Mouse (Mus musculus): ENCODE results near the gene Ear1. TPM values are rescaled to one million over a fixed set of nuclear protein-coding genes. Genes with fewer than 3 reads are reported as not detected.
"Not testable (repeated sequence)": the region's sequence is repeated elsewhere in the genome, so short reads cannot be mapped to it uniquely, and the experiment has no call there.

The Ear1 gene
- polyA plus RNA-seq, 1 experiment: not detected

- not testable (repeated sequence) for H3K4me3 ChIP-seq (replicated peaks; ENCODE audit: insufficient read depth, low read depth, low read length); DNase-seq; H3K4me1 ChIP-seq (ENCODE audit: control insufficient read depth, insufficient read depth, low read length); H3K27me3 ChIP-seq (ENCODE audit: control insufficient read depth, insufficient read depth, low read length); H3K27ac ChIP-seq (ENCODE audit: insufficient read depth, low read length)
- WGBS: 71% methylated on average over 4 of the region's 4 CpGs
Measured at GRCm38 (mm10) chr14:43843949-43844573, 31.3 kb downstream of the Ear1 start.

GRCm38 (mm10) chr14:43840976-43841375 is 34.3 kb downstream of the Ear1 start:
- H3K4me3 ChIP-seq (replicated peaks; ENCODE audit: insufficient read depth, low read depth, low read length); H3K27me3 ChIP-seq (ENCODE audit: control insufficient read depth, insufficient read depth, low read length); H3K27ac ChIP-seq (ENCODE audit: insufficient read depth, low read length); H3K4me1 ChIP-seq (ENCODE audit: control insufficient read depth, insufficient read depth, low read length); DNase-seq: not testable (repeated sequence)
- no CpG with 5 or more reads among the region's 1 CpGs for WGBS

GRCm38 (mm10) chr14:43835366-43835765 is 40.0 kb downstream of the Ear1 start:
- H3K27me3 ChIP-seq (ENCODE audit: control insufficient read depth, insufficient read depth, low read length); H3K4me3 ChIP-seq (replicated peaks; ENCODE audit: insufficient read depth, low read depth, low read length); DNase-seq; H3K4me1 ChIP-seq (ENCODE audit: control insufficient read depth, insufficient read depth, low read length); H3K27ac ChIP-seq (ENCODE audit: insufficient read depth, low read length): not testable (repeated sequence)
- WGBS: 95% methylated on average over 2 of the region's 2 CpGs

GRCm38 (mm10) chr14:43830385-43830784 is 44.9 kb downstream of the Ear1 start:
- H3K27me3 ChIP-seq (ENCODE audit: control insufficient read depth, insufficient read depth, low read length); H3K4me3 ChIP-seq (replicated peaks; ENCODE audit: insufficient read depth, low read depth, low read length); H3K27ac ChIP-seq (ENCODE audit: insufficient read depth, low read length); DNase-seq; H3K4me1 ChIP-seq (ENCODE audit: control insufficient read depth, insufficient read depth, low read length): not testable (repeated sequence)
- 27% methylated on average over 1 of the region's 1 CpGs for WGBS

GRCm38 (mm10) chr14:43824176-43824575 is 51.1 kb downstream of the Ear1 start:
- not testable (repeated sequence) for H3K4me3 ChIP-seq (replicated peaks; ENCODE audit: insufficient read depth, low read depth, low read length); H3K4me1 ChIP-seq (ENCODE audit: control insufficient read depth, insufficient read depth, low read length); H3K27me3 ChIP-seq (ENCODE audit: control insufficient read depth, insufficient read depth, low read length); DNase-seq; H3K27ac ChIP-seq (ENCODE audit: insufficient read depth, low read length)
- 85% methylated on average over 6 of the region's 6 CpGs for WGBS

- WGBS: 54% methylated on average over 1 of the region's 2 CpGs
- H3K27me3 ChIP-seq (ENCODE audit: control insufficient read depth, insufficient read depth, low read length); DNase-seq; H3K4me1 ChIP-seq (ENCODE audit: control insufficient read depth, insufficient read depth, low read length); H3K27ac ChIP-seq (ENCODE audit: insufficient read depth, low read length); H3K4me3 ChIP-seq (replicated peaks; ENCODE audit: insufficient read depth, low read depth, low read length): not testable (repeated sequence)
Measured at GRCm38 (mm10) chr14:43821869-43822268, 53.4 kb downstream of the Ear1 start.

GRCm38 (mm10) chr14:43812458-43812857 is 62.9 kb downstream of the Ear1 start:
- WGBS: 55% methylated on average over 8 of the region's 9 CpGs
- not testable (repeated sequence) for H3K27ac ChIP-seq (ENCODE audit: insufficient read depth, low read length); H3K27me3 ChIP-seq (ENCODE audit: control insufficient read depth, insufficient read depth, low read length); H3K4me1 ChIP-seq (ENCODE audit: control insufficient read depth, insufficient read depth, low read length); H3K4me3 ChIP-seq (replicated peaks; ENCODE audit: insufficient read depth, low read depth, low read length)
- peak; percentile 2 to 16 for DNase-seq
- TF ChIP-seq CTCF (IDR thresholded peaks at IDR 0.05; ENCODE audit: borderline replicate concordance, insufficient read depth, low read depth, low read length): peak; percentile 24; the same call in 1 of the 2 replicates

GRCm38 (mm10) chr14:43808142-43808541 is 67.2 kb downstream of the Ear1 start:
- 74% methylated on average over 4 of the region's 4 CpGs for WGBS
- H3K27ac ChIP-seq (ENCODE audit: insufficient read depth, low read length): not testable (repeated sequence)

GRCm38 (mm10) chr14:43804435-43804834 is 70.9 kb downstream of the Ear1 start:
- H3K27ac ChIP-seq (ENCODE audit: insufficient read depth, low read length); H3K4me1 ChIP-seq (ENCODE audit: control insufficient read depth, insufficient read depth, low read length); H3K4me3 ChIP-seq (replicated peaks; ENCODE audit: insufficient read depth, low read depth, low read length); H3K27me3 ChIP-seq (ENCODE audit: control insufficient read depth, insufficient read depth, low read length); DNase-seq: not testable (repeated sequence)
- WGBS: 11% methylated on average over 7 of the region's 7 CpGs

More at GRCm38 (mm10) chr14:43808142-43808541, 67.2 kb downstream of the Ear1 start:
- H3K27me3 ChIP-seq (ENCODE audit: control insufficient read depth, insufficient read depth, low read length); DNase-seq; H3K4me3 ChIP-seq (replicated peaks; ENCODE audit: insufficient read depth, low read depth, low read length); H3K4me1 ChIP-seq (ENCODE audit: control insufficient read depth, insufficient read depth, low read length): not testable (repeated sequence)

- DNase-seq; H3K27me3 ChIP-seq (ENCODE audit: control insufficient read depth, insufficient read depth, low read length); H3K4me1 ChIP-seq (ENCODE audit: control insufficient read depth, insufficient read depth, low read length); H3K27ac ChIP-seq (ENCODE audit: insufficient read depth, low read length); H3K4me3 ChIP-seq (replicated peaks; ENCODE audit: insufficient read depth, low read depth, low read length): not testable (repeated sequence)
- WGBS: 9% methylated on average over 22 of the region's 23 CpGs
Measured at GRCm38 (mm10) chr14:43796905-43797470, 78.3 kb downstream of the Ear1 start.

Data from cerebellum, adult 2 months (tissue).